Mouse (Mus musculus): Measurements from ENCODE around the gene Pik3c2a.
A peak's percentile ranks its signal among the peaks of the same experiment; 100 is the strongest.
"Not testable (repeated sequence)": the region's sequence is repeated elsewhere in the genome, so short reads cannot be mapped to it uniquely, and the experiment has no call there.

Gene Pik3c2a

DNA sequence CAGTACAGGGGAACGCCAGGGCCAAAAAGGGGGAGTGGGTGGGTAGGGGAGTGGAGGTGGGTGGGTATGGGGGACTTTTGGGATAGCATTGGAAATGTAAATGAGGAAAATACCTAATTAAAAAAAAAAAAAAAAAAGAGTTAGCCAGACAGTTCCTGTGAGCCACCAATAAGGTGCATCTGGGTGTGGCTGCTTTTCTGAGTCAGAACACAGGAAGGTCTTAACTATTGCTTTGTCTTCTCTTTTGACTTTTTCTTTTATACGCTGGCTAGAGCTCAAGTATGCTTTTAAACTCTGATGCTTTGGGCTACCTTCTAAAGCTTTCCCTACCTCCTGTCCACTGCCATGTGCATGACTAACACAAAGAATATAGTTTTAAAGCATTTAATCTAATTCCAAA is 55.9 kb downstream of the Pik3c2a start:
- not testable (repeated sequence) for DNase-seq

DNA sequence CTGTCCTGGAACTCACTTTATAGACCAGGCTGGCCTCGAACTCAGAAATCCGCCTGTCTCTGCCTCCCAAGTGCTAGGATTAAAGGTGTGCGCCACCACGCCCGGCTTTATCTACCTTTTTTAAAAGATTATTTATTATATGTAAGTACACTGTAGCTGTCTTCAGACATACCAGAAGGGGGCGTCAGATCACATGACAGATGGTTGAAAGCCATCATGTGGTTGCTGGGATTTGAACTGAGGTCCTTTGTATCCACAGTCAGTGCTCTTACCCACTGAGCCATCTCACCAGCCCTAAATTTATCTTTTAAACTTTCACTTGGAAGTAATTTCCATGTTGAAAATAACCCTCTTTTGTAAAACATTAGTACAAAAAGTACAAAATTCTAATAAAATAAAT is 64.1 kb downstream of the Pik3c2a start:
- not testable (repeated sequence) for DNase-seq

DNA sequence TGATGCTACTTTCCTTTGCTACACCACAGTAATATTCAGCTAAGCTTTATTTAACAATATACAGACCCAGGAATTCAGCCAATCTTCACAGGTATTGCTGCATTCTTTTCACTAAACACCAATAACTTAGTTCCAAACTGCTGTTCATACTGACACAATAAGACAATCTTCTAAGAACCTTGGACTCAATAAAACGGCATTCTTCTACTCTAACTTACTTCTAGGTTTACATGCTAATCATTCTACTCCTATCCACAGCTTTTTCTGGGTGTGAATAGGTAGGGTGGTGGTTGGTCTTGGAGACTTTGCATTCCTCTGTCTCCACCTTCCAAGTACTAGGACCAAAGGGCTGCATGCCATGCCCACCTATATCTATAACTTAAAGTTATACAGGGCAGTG is 69.0 kb downstream of the Pik3c2a start:
- no peak for DNase-seq

DNA sequence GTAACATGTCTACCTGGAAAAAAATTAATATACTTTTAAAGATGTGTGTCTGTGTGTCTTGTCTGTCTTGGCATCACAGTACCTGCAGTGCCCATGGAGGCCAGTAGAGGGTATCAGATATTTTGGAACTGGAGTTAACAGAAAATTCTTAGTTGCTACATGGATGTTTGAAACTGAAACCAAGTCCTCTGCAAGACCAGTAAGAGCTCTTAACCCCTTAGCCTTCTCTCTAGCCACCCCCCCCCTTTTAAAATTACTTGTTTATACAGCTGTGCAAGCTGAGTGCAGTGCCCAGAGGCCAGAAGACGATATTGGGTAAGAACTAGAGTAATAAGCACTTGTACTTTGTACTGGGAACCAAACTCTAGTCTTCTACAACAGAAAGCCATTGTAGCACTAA is 107.0 kb downstream of the Pik3c2a start:
- DNase-seq: peak; percentile 38

DNA sequence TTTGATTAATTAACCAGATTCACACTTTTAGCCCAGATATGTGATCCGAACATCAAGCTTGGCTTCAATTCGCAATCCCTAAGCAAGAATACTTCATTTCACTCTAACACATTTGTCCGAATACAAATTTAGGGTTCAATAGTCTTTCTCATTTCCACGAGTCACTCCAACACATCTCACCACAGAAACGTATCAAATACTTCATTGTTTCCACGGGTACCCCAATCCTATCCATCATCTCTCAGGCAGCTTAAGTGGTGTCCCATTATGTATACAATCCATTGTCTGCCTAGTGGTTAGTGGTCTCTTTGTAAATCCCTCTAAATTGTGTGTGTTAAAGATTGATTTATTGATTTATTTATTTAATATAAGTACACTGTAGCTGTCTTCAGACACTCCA is 108.1 kb downstream of the Pik3c2a start:
- no peak for DNase-seq

DNA sequence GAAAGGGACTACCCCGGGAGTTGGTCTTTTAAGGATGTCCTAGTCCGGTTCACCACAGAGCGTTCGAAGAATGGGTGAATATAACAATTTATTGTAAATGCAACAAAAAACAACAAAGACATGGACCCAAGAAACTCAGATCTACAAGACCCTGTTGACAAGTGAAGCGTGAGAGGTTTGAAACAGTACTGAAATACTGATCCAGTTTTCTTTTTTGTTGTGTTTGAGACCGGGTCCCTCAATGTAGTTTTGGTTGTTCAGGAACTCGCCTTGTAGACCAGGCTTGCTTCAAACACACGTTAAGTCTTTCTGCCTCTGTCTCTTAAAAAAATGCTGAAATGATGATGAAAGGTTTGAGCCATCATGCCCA is 108.6 kb downstream of the Pik3c2a start:
- DNase-seq: no peak

DNA sequence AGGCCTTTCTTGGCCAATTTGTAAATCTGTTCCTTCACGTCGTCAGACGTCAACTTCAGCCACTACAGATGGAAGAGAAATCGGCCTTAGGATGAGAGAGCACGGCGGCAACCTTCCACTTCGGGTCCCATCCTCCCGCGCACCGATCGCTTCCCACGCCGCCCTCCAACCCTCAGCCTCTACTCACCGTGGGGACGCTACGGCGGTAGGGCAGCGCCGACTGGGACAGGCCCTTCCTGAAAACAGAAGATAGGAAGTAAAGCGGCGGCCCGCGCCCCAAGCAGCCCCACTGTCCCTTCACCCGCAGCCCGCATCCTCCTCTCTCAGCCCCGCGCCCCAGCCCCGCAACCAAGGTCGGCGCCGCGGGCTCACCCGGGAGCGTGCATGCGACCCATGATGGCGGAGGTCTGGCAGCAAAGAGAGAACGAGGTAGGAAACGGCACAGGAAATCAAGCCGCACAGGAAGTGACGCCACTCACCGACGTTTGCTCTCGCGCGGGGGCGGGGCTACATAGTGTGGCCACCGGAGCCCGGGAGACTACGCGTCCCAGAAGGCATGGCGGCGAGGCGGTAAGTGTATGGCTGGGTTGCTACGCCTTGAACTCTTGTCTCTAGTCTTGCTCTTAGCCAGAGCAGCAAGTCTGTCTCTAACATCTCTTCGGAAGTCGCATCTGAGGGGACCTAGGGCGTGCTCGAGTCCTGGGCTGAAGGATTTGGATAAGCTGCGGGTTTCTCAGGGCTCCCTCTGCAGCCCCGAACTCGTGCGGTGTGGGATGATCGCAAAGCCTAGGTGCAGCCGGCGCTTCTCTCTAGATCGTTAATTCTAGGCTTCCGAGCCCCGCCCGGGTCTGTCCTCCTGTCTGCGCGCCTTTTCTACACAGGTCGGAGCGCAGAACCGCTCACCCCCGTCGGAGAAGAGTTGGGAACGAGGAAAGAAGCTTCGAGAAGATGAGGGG is 109.3 kb downstream of the Pik3c2a start, which contains the start of gene Rps13:
Gene Rps13 (minus strand): TSS at position 483 of the 956 bp plus-strand sequence.
- peak; percentile 96 for DNase-seq

DNA sequence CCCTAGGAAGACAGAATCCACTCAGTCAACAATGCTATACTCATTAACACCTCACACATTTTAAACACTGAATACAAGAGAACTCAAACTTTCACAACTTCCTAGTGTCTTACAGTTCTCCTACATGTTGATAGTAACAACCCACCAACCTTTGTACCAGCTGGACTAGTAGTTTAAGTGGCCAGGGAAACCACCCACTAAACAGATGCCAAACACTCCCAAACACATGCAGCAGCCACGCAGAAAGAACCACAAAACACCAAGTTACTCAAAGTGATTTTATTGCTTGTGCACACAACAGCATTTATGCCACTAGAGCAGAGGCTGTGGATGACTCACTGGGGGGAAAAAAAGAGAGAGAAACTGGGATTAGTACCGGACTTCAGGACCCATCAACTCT is 112.0 kb downstream of the Pik3c2a start:
- DNase-seq: no peak

DNA sequence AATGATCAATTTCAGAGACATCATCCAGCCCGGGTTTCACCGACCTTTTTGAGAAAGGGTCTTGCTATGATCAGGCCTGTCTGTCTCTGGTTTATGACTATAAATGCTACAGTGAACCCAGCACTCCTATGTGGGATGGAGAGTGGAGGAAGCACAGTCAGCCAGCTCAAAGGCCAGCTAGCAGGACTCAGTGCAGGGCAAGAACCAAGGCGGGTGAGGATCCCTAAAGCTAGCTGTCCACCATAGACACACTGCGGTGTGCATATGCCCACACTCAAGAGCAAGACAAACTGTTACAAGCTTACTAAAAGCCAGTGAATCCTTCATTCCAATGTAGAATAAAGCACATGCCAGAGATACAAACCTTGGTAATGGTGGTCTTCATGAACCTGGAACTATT is 113.4 kb downstream of the Pik3c2a start:
- DNase-seq: no peak

DNA sequence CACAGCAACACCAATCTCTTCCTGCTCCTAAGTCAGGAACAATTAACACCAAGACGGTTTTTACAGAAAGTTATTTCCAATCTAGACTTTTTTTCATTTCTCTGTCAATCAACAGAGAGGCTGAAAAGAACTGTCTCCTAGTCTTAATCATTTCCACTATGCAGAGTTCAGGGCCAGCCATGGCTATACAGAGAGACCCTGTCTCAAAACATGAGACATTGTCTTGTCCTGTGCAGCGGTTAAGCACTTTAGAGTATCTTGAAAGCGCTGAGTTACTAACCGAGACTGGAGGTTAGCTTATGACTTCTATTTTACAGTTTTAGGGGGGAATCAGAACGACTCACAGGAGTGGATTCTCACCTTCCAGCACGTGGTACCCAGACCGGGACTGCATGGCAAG is 114.5 kb downstream of the Pik3c2a start:
- DNase-seq: no peak

DNA sequence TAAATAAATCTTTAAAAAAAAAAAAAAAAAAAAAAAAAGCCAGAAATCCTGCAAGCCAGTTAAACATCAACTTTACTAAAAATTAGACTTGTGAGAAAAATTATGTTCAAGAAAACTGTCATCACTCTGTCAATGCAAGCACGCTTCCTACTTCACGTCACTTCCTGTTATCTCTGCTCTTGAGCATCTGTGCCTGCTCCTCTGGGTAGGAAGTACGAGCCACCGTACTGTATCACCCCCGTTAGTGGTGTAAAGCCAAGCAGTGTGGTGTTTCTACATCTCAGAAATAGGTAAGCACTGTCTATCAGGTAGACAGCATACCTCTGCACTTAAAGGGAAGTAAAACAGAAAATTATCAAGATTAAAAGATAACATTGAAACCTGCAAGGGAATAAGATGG is 115.3 kb downstream of the Pik3c2a start:
- DNase-seq: no peak

DNA sequence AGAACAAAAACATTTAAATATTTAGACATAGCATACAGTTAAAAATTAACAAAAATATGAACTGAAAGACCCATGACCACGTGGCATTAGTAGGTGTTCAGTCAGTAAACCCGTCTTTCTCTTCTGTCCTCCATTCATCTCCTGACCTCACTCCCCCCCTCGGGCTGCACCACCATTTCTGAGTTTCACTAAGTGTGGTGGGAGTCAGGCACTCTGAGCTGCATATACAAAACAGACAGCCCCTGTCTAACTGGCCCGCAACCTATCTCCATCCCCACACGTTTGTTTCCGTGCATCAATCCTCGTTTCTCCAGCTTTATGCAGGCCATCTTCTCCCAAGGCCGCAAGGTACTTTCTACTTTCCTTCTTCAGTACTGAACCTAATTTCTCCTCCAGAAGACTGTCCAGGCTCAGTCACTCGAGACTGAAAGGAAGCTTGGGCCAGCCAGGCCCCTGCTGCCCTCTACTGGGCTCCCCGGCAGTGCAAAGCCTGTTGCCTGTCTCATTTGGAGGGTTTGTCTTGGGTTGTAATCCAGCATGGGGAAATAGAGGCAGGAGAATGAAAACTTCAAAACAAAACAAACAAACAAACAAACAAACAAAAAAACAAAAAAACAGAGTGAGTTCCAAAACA is 119.8 kb downstream of the Pik3c2a start:
- peak; percentile 36 for DNase-seq

DNA sequence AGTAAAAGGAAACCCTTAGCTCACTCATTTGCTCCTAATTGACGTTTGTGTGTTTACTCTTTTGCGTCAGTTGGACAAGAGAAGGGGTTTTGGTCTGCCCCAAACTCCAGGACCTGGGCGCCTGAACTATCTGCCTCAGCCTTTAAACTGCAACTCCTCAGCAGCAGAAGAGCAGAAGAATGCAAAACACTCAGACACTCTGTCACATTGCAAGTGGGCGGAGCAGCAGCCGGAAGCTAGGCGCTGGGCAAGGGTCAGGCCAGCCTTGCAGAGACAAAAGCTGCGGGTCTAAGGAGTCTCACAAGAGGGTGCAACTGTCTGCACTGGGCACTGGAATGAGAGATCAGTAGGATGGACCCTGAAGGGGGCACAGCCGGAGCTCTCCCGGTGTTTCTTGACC is 133.8 kb downstream of the Pik3c2a start:
- DNase-seq: no peak

DNA sequence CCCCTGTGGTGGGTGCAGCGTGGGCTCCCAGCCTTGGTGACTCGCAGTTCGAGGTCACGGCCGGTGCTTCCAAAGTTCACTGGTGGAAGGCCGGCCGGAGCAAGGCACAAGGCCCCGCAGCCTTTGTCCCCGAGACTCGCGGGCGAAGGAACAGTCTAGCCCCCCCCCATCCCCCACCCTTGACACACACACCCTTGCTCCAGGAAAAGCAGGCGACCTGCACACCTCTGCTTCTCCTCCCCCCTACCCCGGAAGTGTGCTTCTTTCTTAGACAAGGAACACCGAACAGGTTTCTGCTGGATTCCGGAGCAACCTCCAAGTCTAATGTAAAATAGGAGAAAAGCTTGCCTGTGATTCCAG is 134.6 kb downstream of the Pik3c2a start:
- no peak for DNase-seq

DNA sequence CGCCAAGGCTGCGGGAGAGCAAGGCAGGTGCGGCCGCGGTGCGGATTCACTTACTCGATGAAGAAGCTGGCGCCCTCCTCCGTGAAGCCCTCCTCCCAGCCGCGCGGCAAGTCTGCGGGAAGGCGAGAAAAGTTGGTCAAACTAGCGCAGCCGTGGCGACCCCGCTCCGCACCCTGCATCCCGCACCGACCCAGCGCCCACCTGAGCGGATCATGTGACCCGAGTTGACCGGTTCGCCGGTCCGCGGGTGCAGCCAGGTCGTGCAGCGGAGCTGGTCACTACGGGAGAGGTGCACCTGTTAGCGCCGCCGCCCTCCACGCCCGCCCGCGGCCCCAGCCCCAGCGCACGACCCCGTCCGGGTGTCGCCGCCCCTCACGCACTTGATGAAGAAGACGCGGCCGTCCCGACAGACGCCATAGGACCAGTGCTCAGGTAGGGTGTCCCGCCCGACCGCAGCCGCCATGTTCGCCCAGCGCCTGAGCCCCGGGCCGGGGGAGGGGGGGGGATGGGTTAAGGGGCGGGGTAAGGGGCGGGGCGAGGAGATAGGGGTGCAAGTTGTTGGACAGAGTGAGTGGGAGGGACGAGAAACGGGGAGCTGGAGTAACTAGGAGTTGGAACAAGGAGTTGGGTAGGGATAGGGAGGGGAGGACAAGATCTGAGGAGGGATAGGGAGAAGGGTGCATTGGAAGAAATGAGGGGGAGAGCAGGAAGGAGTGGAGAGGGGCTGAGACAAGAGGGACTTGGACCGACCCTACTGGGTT is 135.2 kb downstream of the Pik3c2a start, which contains the start of gene Plekha7:
Gene Plekha7 (minus strand): TSS at position 506 of the 761 bp plus-strand sequence.
- peak; percentile 18 for DNase-seq

DNA sequence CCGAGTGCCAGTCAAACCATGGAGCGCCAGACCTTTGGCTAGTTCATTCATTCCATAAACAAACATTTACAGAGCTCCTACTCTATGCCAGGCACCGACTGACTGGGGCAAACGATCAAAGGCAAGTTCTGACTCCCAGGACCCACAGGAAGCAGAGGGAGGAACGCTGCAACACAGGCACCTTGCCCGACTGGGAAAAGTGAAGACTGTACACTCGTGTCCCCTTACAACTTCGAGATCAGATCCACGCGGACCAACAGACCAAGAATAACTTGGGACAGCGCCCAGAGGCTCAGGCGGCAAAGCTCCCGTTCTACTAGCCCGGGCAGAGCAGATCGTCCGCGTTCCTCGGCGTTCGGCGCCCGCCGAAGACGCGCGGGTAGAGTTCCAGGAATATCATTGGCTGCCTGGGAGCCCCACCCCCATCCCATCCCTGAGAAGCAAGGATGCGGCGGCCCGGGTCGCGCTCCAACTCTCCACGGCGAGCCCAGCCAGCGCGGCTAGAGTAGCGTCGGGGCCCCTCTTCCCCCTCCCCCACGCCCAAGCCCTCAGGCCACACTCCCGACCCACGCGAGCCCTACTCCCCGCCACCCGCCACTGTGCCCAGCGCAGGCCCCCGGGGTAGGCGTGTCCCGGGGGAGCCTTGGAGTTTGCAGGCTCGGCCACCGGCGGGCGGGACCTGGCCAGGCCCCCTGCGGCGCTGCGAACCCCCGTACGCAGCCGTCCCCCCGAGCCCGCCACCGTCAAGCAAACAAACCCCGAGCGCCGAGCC is 136.0 kb downstream of the Pik3c2a start:
- peak; percentile 46 for DNase-seq

DNA sequence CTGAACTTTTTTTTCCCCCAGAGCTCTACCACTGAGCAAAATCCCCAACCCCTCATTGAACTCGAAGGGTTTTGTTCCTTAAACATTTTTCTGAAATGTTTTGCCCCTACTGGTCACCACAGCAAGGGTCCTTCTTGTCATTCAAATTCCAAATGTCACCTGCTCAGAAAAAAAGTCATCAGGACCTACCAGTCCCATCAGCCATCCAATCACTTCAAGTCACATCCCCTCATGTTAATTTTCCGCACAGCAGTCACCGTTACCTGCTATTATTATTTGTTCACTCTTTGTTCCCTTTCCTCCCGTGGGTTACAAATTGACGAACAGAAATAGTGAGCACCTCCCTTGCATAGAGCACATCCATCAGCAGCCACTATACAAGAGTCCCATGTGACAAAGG is 136.6 kb downstream of the Pik3c2a start:
- DNase-seq: no peak

DNA sequence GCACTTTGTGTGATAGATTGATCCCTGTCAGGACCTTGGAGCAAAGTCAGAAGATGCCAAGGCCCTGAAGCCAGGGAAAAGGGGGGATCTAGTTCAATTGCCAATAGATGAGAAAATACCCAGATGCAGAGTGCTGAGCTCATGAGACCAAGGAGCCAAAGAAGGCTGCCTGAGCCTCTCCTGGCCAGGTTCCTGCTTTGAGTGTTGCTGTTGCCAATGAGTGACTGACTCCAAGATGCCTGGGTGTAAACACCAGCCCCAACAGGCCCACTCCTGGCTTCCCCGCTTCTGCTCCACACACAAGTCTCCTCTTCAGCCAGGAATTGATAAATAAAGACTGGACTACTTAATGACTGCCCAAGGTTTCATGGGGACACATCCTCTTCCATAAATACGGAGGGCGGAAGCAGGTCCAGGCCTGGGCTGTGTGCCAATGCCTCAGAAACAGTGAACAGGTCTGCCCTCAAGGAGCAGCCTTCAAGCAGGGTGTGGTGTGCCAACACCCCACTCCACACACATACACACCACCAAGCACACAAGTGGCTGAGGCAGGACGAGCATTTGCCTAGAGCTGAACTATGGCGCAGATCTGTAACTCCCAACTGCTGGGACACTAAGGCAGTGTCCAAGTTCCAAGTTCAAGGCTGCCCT is 141.5 kb downstream of the Pik3c2a start:
- no peak for DNase-seq

DNA sequence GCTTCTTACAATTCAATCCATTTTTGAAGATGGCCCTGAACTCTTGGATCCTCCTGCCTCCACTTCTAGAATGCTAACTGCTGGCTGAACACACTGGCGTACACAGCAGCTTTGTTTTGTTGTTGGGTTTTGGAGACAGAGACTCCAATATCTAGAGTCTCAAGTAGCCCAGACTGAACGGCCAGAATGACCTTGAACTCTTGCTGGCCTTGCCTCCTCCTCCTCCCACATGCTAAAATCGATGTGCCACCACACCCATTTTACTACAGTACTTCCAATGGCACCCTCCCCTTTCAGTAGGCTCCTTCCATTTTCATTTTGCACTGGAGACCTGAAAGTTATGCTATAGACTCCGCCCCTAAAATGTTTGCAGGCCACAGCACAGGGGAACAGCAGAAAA is 142.1 kb downstream of the Pik3c2a start:
- DNase-seq: no peak

DNA sequence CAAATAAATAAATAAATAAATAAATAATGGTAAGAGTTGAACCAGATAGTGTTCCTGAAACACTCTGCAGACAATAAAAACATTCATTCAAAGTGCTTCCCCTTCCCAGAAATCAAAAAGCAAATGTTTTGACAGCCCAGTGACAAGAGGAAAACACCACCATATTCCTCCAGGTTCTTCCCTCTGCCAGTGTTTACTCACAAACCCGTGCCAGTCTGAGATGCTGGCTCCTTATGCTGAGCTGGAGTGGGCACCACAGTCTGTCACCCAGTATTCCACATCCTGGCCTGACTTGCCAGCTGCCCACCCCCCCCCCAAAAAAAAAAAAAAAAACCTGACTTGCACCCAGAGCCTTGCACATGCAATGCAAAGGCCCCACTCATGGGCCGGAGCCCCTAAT is 144.4 kb downstream of the Pik3c2a start:
- DNase-seq: no peak

DNA sequence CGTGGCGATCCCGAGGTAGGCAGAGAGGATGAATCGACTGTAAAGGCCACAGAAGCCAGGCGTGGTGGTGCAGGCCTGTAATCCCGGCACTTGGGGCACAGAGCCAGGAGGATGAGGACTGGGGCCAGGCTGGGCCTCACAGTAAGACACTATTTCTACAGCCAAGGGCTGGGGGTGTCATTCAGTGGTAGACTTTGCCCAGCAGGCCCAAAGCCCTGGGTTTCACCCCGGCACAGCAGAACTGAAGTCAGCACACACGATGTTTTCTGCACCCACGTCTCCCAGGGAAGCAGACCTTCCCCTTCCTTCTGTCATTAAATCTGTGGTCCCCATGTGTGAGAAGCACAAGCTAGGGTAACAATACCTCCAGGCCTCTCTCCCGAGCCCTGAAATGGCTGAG is 144.9 kb downstream of the Pik3c2a start:
- no peak for DNase-seq

DNA sequence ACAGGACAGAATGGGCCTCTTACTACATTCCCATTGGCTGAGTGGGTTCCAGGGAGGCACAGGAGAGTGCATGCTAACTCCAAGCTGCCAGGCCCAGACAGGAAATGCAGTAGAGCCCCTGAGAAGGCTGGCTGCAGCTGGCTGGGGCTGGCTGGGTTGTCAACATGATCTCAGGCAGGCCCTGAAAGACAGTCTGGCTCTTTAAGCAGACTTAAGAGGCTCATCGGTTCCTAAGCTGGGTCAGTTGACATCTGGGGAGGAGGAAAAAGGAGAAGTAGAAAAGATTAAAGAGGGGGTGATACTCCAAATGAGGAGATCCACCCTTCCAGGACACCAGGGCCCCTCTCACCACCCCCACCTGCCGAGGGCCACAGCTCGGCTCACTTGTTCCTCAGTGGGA is 148.3 kb downstream of the Pik3c2a start:
- DNase-seq: no peak

Data from cerebellum, adult 8-10 months (tissue).